Mouse (Mus musculus) embryonic fibroblast, embryonic 13.5 days (primary cell): ENCODE data around the gene Acod1.

Experiments
- CTCF ChIP-seq: IDR thresholded peaks from 2 replicates; pipeline ENCODE4 v1.5.1; 2011; ENCODE audit warnings: mild to moderate bottlenecking, control low read depth, low read length, moderate library complexity, borderline replicate concordance; ENCODE audit not compliant: insufficient read depth
- POLR2A ChIP-seq: IDR thresholded peaks from 2 replicates; pipeline ENCODE4 v1.6.1; 2011; ENCODE audit warnings: low read depth, mild to moderate bottlenecking, control low read depth, low read length, moderate library complexity

DNA sequence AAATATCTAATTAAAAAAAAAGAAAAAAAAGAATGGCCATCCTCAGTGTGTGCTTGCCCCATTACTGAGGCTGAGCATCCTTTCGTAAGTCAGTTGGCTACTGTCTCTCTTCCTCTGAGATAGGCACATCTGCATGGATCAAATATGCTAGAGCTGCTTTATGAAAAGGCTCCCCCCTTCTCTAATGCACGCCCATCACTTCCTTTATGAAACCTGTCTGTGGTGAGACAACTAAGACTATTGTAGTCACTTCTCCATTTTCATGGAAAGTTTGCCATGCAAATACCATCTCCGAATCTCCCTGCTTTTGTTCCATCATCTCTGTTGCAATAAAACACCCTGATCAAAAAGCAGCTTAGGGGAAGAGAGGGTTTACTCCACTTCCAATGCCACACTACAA is 9.8 kb upstream of the Acod1 start:
- TF ChIP-seq CTCF: no peak
- no peak for TF ChIP-seq POLR2A
